Mouse (Mus musculus): ENCODE measurements around the gene Serpina3a. TPM values are rescaled to one million over a fixed set of nuclear protein-coding genes. Genes with fewer than 3 reads are reported as not detected.

Gene Serpina3a
- total RNA-seq, 2 experiments from 2014 or later = not detected

- no peak for DNase-seq (ENCODE audit: low spot score in 2 of 2)
These were observed 29.9 kb downstream of the Serpina3a start for GRCm38 (mm10) chr12:104142427-104142826.

DNA sequence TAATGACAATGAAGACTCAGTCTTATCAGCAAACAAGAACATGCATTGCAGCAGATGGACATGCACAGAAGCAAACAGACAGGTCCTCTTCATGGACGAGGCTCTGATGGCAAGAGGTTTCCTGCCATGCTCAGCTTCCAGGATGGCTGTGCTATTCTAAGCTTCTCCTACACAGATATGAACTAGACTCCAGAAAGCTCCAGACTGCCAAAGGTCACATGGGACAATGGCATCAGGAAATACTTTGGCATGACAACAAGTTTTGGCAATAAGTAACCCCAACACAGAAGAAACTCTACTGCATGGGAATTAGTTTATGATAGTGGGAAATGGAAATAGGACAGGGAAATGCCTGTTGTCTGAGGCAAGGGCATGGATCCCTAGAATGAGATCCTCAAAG is 30.8 kb downstream of the Serpina3a start:
- no peak for DNase-seq (ENCODE audit: low spot score in 2 of 2)

- DNase-seq (ENCODE audit: low spot score in 2 of 2) = no peak
These were observed 33.0 kb downstream of the Serpina3a start for GRCm38 (mm10) chr12:104145571-104145970.

GRCm38 (mm10) chr12:104151989-104152388 is 39.5 kb downstream of the Serpina3a start:
- no peak for DNase-seq (ENCODE audit: low spot score in 2 of 2)

GRCm38 (mm10) chr12:104153041-104153645 is 40.6 kb downstream of the Serpina3a start:
- no peak for DNase-seq (ENCODE audit: low spot score in 2 of 2)

- DNase-seq (ENCODE audit: low spot score in 2 of 2) = no peak
These were observed 41.1 kb downstream of the Serpina3a start, which contains the start of gene Serpina3c for GRCm38 (mm10) chr12:104153656-104154055. Serpina3c (minus strand) TSS chr12:104153870.

Other genes starting within 250 kb of the Serpina3a start
- gene Serpina1a, start 249.2 kb upstream of the Serpina3a start, total RNA-seq (2021) = not detected
- gene Serpina1c, start 207.8 kb upstream of the Serpina3a start, total RNA-seq (2021) = not detected
- gene Serpina1e, start 153.7 kb upstream of the Serpina3a start, total RNA-seq (2021) = not detected
- gene Serpina11, start 122.8 kb upstream of the Serpina3a start, total RNA-seq (2021) = not detected
- gene Serpina9, start 99.0 kb upstream of the Serpina3a start, total RNA-seq (2021) = 1 to 10 TPM; 4.8 to 5.5 TPM
- gene Serpina12, start 68.3 kb upstream of the Serpina3a start, total RNA-seq (2021) = under 1 TPM in 1 of 2 experiments, not detected in 1; 0.09 TPM
- not detected for gene Serpina5, start 11.6 kb upstream of the Serpina3a start, total RNA-seq (2021)
- gene Serpina3b, start 15.3 kb downstream of the Serpina3a start, total RNA-seq (2021) = not detected
- gene Serpina3c, start 41.1 kb downstream of the Serpina3a start, total RNA-seq (2021) = not detected
- not detected for gene Serpina3f, start 101.8 kb downstream of the Serpina3a start, total RNA-seq (2021)
- under 1 TPM in 1 of 2 experiments, not detected in 1; 0.44 TPM for gene Serpina3g, start 123.5 kb downstream of the Serpina3a start, total RNA-seq (2021)
- gene Serpina3i, start 150.4 kb downstream of the Serpina3a start, total RNA-seq (2021) = not detected
- not detected for gene Serpina3j, start 201.8 kb downstream of the Serpina3a start, total RNA-seq (2021)
- not detected for gene Serpina3k, start 225.8 kb downstream of the Serpina3a start, total RNA-seq (2021)
- gene Serpina3m, start 225.8 kb downstream of the Serpina3a start, total RNA-seq (2021) = under 1 TPM in 1 of 2 experiments, not detected in 1; 0.21 TPM